Mouse (Mus musculus) inflammation-experienced regulatory T-cells, adult 6 months (primary cell): ENCODE measurements around the gene 4930432K21Rik. TPM values are rescaled to one million over a fixed set of nuclear protein-coding genes. Genes with fewer than 3 reads are reported as not detected.

Experiments used
- ATAC-seq: one replicate; pipeline ENCODE4 v1.8.0; 2017
- polyA plus RNA-seq, 3 experiments: library from polyadenylated mRNA; unstranded; fragments of 100-300 nt; shearing (Covaris generic); gene quantifications; one replicate each; pipeline ENCODE4 v1.2.1; 2017

Gene 4930432K21Rik
- polyA plus RNA-seq, 3 experiments from 2014 or later: 1.5 to 1.6 TPM; not detected in 1

DNA sequence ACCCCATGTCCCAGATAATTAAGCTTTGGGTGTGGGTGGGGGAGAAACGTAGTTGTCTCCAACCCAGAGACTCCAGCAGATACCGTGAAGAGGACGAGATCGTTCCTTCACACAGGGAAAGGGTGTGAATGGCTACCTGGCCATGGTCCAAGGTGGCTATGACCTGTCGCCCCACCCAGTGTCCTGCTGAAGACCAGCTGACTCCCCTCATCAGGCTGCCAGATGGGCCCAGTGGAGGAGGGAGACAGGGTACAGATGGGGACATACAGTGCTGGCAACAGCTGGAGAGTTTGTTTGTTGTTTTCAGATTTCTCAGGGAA is 666 bp downstream of the 4930432K21Rik start:
- ATAC-seq: no peak

GRCm38 (mm10) chr8:84149181-84149580 is 1.4 kb downstream of the 4930432K21Rik start:
- no peak for ATAC-seq

DNA sequence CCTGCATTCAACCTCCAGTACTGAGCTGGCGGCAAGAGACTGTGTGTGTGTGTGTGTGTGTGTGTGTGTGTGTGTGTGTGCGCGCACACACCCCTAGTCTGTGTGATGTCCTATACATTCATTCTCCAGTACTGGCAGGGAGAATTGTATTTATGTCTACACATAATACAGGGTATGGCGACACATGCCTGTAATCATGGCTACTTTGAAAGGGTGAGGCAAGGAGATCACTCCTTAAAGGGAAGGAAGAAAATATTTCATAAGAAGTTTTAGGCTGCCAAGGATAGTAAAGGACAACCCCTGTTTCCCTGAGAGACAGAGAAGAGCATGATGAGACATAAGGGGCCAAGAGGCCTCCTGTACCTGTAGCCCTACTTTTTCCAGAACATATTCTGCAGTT is 9.8 kb downstream of the 4930432K21Rik start:
- no peak for ATAC-seq

- ATAC-seq: no peak
These were observed 19.9 kb downstream of the 4930432K21Rik start for GRCm38 (mm10) chr8:84167696-84168095.

DNA sequence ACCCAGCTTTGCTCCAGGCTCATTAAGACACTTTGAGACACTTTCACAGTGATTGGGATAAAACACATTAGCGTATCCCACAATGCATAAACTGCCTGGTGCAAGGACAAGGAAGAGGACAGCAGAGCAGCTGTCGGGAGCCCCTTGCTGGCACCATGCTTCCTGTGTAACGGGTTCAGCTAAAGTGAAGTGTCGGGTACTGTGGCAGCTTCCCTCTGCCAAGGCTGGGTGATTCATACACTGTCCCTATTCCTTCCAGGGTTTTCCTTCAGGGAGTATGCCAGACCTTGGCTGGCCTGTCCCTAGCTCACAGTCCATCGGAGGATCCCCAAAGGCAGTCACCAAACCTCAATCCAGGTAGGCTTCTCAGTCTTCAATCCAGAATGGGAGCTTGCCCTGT is 22.3 kb downstream of the 4930432K21Rik start:
- ATAC-seq: no peak

GRCm38 (mm10) chr8:84173861-84174260 is 26.0 kb downstream of the 4930432K21Rik start:
- ATAC-seq: peak; percentile 77

GRCm38 (mm10) chr8:84176560-84176959 is 28.7 kb downstream of the 4930432K21Rik start:
- ATAC-seq: no peak

DNA sequence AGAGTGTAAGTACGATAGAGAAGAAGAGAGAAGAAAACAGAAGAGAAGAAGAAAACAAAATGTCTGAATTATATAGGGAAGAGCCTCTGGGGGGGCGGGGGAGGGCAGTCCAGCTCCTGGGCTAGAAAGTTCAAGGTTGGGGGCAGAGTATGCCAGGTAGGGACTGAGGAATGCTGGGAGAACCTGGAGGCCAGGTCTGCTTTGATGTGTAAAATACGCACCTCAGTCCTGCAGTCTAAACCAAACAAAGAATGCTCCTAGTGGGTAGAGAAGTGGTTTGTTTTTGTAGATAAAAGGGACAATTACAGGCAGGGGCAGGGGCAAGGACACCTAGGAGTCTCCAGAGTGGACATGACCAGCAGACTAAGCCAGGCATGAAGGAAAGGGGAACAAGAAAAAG is 29.6 kb downstream of the 4930432K21Rik start:
- ATAC-seq: no peak

- ATAC-seq: no peak
These were observed 30.8 kb downstream of the 4930432K21Rik start for GRCm38 (mm10) chr8:84178592-84178991.

DNA sequence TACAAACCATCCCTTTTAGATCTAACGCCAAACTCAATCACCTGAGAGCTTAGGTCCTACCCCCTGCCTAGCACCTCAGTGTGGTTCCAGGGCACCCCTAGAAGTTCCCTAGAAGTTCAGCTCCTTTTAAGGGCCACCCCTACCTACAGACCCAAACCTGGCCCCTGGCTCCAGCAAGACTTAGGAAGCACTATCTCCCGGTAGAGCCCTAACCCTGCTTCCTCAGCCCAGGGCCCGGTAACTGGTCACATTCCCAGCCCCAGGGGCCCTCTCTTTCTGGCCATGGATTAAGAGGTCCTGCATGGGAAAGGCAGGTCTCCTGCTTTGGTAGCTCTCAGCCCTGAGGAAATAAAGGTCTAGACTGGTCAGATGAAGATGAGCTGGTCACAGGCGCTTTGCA is 32.1 kb downstream of the 4930432K21Rik start:
- no peak for ATAC-seq

GRCm38 (mm10) chr8:84180530-84181190 is 32.8 kb downstream of the 4930432K21Rik start:
- no peak for ATAC-seq

DNA sequence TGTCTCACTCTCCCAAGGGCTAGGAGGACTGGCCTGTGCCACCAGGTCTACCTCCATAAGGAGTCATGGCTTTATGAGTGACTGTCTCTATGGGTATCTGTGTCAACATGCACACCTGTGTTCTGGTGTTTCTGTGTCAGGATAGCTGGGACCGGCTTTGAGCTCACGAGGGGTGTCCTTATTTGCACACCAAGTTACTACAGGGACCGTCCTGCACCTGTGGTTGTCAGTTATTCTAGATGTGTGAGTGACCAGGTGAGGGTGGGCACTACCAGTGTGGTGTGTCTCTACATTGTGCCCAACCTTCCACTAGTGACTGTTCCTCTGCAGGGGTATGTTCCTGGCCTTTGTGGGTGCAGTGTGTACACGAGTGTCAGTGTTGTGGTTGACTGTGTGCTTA is 35.0 kb downstream of the 4930432K21Rik start:
- no peak for ATAC-seq

DNA sequence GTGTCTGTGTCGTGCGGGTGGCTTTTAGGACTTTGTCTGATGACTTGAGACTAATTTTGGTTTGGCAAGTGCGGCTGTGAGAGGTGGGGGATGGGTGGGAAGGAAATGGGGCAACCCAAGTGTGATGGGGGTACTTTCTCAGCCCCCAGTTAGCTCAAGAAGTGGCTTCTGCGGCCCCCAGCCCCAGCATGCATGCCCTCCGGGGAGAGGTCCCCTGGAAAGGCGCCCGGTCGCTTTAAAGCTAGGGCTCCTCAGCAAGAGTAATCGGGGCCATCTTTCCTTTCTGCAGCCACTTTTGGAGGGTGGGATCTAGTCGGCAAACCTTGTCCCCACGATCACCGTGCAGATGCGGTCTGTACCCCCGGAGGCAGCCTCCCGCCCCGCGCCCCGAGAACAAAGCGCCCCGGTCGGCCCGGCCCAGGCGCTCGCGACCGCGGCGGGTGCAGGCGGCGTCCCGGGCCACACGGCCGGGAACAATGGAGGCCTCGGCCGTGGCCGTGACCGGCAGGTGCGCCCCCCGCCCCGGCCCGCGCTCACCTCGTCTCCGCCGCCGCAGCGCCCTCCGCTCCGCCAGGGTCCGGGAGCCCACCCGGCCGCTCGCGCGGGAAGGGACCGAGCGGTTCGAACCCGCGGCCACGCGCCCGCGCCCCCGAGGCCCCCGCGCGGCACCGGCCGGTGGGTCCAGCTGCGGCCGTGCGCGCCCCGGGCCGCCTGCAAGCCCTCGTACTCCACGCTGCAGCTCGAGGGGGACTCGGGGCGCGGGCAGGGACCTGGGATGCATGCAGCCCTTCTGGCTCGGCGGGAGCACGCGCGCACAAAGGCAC is 35.6 kb downstream of the 4930432K21Rik start:
- no peak for ATAC-seq

- ATAC-seq: no peak
These were observed 36.5 kb downstream of the 4930432K21Rik start for GRCm38 (mm10) chr8:84184085-84185043.

DNA sequence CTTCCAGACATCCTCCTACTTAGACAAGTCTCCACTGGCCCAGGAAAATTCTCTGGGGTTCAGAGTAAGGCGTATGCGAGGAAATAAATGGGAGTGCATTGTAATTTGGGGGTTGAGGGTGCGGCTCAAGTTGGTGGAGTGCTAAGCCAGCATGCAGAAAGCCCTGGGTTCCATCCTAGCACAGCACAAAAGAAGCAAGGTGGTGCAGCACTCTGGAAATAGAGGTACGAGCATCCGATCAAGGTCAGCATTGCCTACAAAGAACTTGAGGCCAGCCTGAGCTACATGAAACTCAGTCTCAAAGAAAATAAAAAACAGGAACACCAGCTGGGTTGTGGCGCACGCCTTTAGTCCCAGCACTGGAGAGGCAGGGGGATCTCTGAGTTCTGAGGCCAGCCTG is 37.3 kb downstream of the 4930432K21Rik start, which contains the start of gene Nanos3:
Gene Nanos3, minus strand, starts transcription at position 101 of the 400 bp plus-strand sequence.
- ATAC-seq: no peak

DNA sequence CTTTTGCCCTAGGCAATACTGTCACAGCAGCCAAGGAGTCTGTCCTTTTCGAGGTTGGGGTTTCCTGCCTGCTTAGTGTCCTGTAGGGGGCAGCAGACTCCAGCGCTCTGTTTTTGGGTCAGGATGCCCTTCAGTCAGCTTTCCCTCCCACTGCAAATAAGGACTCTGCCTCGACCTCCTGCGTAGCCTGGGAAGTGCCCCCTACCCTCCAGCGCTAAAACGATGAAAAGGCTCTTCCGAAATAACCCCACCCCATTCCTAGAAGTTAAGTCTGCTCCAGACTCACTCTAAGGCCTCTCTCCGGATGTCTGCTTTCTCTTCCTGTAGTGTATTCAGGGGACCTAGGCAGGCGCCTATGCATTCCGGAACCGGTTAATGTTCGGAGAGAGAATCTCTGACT is 38.7 kb downstream of the 4930432K21Rik start:
- peak; percentile 87 for ATAC-seq

DNA sequence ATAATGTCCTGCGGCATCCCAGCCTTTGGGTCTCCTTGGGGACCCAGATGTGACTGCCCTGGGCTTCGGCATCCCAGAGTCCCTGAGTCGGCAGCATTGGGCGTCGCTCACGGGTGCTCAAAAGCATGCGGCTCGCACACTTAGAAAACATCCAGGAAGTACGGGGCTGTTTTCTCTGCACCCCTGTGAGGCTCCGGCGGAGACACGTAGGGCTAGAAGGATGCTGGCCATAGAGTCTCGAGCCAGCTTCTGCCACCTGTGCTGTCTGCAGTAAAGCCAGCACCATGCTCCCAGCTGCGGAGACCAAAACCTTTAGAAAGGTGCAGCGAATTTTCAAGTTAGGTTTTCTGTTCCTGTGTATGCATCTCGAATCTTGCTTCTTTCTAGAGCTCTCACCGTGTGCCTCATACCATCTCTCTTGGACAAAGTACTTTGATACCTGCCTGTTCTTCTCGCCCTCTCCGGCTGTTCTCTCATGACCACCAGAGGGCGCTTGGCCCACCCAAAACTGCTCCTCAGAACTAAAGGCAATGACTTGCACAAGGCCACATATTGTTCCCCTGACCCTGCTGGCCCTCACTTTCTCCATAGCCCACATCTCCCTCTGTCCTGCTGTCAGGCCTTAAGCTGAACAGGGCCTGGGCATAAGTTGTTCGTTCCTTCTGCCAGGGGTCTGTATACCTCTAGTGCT is 39.4 kb downstream of the 4930432K21Rik start:
- peak; percentile 37 for ATAC-seq

GRCm38 (mm10) chr8:84188671-84189070 is 40.8 kb downstream of the 4930432K21Rik start:
- no peak for ATAC-seq

GRCm38 (mm10) chr8:84189603-84190002 is 41.8 kb downstream of the 4930432K21Rik start:
- no peak for ATAC-seq

- no peak for ATAC-seq
These were observed 42.5 kb downstream of the 4930432K21Rik start for GRCm38 (mm10) chr8:84190191-84190867.

- peak; percentile 10 for ATAC-seq
These were observed 44.2 kb downstream of the 4930432K21Rik start for GRCm38 (mm10) chr8:84192023-84192422.

- ATAC-seq: peak; percentile 67
These were observed 44.7 kb downstream of the 4930432K21Rik start for GRCm38 (mm10) chr8:84192555-84192954.
